Mouse (Mus musculus): Measurements from ENCODE around the gene Zfp964.

GRCm38 (mm10) chr8:69614687-69615086 lies 39.6 kb upstream of the Zfp964 start:
- TF ChIP-seq POLR2A (IDR thresholded peaks at IDR 0.05; ENCODE audit: extremely low read depth, insufficient read depth, low read length) (no peak), CTCF (IDR thresholded peaks at IDR 0.05; ENCODE audit: extremely low read depth, insufficient read depth, low read length) (peak; percentile 38)
